Mouse (Mus musculus): ENCODE measurements at regions not wholly inside any gene's neighbourhood (a gene's known extent, or its start where the extent isn't known, plus 50 kb on each side); places are given as distances from the start of the nearest gene placed in this dataset.
A peak's percentile ranks its signal among the peaks of the same experiment; 100 is the strongest.

DNA sequence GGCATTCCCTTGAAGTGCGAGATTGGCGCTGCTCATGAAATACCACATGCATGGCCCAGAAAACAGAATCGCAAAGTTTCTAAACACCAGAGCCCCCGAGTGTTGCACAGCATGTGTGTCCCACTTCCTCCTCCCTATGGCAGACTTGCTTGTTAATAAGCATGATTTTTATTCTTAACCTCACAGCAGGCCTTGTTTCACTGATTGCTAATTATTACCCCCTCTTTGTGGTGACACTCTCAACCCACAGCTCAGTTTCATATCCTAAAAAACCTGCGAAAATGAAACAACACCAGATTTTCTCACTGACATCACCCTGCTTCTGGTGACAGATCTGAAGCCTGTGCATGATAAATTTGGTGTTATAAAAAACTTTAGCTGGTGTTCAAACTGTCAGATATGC, 1319.3 kb upstream of the Gm7489 start:
- Histone ChIP-seq H3K9me3 (ENCODE audit: low read length) (no peaks in the 10 kb centered on the region), H3K4me1 (ENCODE audit: insufficient read depth) (no peaks in the 10 kb centered on the region), H3K9ac (no peak overlapping the region), H3K27me3 (ENCODE audit: insufficient read depth, low read length) (no peaks in the 10 kb centered on the region), H3K27ac (ENCODE audit: low read depth, low read length) (no peak overlapping the region), H3K4me2 (ENCODE audit: low read depth) (no peak overlapping the region), H3K36me3 (ENCODE audit: insufficient read depth) (no peaks in the 10 kb centered on the region), H3K4me3 (ENCODE audit: low read depth, low read length) (no peak overlapping the region)
- no peak for TF ChIP-seq CTCF (IDR thresholded peaks at IDR 0.05; ENCODE audit: low read depth)
- peak; percentile 94 for ATAC-seq
- WGBS = 43% methylated on average over 5 of the region's 5 CpGs
- DNase-seq = peak; percentile 69

DNA sequence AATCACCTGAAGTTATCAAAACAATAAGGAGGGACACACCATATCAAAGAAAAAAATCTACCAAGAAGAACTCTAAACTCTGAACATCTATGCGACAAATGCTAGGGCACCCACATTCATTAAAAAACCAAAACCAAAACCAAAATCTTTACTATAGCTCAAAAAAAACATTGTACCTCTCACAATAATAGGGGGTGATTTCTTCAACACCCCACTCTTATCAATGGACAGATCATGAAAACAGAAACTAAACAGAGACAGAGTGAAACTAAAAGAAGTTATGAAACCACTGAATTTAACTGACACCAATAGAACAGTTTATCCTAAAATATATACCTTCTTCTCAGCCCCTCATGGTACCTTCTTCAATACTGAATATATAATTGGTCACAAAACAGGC, 1314.5 kb upstream of the Gm7489 start:
- Histone ChIP-seq H3K9ac (no peak overlapping the region), H3K9me3 (ENCODE audit: low read length) (no peaks in the 10 kb centered on the region), H3K36me3 (ENCODE audit: insufficient read depth) (no peaks in the 10 kb centered on the region), H3K27ac (ENCODE audit: low read depth, low read length) (no peak overlapping the region), H3K4me3 (ENCODE audit: low read depth, low read length) (no peak overlapping the region), H3K4me1 (ENCODE audit: insufficient read depth) (no peaks in the 10 kb centered on the region), H3K27me3 (ENCODE audit: insufficient read depth, low read length) (no peaks in the 10 kb centered on the region), H3K4me2 (ENCODE audit: low read depth) (no peak overlapping the region)
- TF ChIP-seq CTCF (IDR thresholded peaks at IDR 0.05; ENCODE audit: low read depth) = no peak
- 96% methylated on average over 1 of the region's 1 CpGs for WGBS
- DNase-seq = no peak
- ATAC-seq = no peak

DNA sequence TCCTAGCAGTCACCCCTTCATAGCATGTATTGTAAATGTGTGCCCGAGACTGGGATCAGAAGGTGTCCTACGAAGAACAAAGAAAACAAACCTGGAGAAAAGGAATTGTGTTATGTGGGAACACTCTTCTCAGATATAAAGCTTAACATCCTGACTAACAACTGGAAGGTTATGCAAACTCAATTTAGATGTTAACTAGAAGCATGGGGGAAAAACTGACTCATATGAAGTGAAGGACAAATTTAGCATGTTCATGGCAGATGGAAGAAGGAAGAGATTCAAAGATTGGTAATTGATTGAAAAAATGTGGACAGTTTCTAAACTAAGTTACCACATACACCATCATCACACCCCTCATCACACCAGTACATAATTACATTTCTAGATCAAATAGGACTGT, 1307.1 kb upstream of the Gm7489 start:
- TF ChIP-seq CTCF (IDR thresholded peaks at IDR 0.05; ENCODE audit: low read depth) = no peak
- no peaks in the 10 kb centered on the region for H3K4me1 ChIP-seq (ENCODE audit: insufficient read depth)
- no peak overlapping the region for H3K27ac ChIP-seq (ENCODE audit: low read depth, low read length)
- DNase-seq (no peak), ATAC-seq (no peak)
- H3K9ac ChIP-seq = no peak overlapping the region
- H3K27me3 ChIP-seq (ENCODE audit: insufficient read depth, low read length) = no peaks in the 10 kb centered on the region
- WGBS = 92% methylated on average over 2 of the region's 2 CpGs
- no peaks in the 10 kb centered on the region for H3K9me3 ChIP-seq (ENCODE audit: low read length)
- H3K36me3 ChIP-seq (ENCODE audit: insufficient read depth) = no peaks in the 10 kb centered on the region
- H3K4me2 ChIP-seq (ENCODE audit: low read depth) = no peak overlapping the region
- H3K4me3 ChIP-seq (ENCODE audit: low read depth, low read length) = no peak overlapping the region

DNA sequence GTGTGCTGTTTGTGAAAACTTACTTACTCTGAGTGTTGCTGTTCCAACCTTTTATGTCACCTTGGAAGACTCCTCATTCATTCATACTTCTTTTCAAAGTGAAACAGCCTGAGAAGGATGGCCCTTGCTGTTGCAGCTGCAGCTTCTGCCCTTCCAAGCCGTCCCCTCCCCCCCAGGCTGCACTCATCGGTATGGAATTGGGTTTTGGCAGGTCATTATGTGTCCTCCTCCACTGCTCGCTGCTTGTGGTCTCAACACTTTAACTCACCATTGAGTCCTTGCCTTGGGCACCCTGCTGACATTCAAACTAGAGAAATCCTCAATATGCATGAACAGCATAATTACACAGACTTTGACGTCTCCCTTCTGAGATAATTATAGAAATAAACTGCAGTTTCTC, 1295.3 kb upstream of the Gm7489 start:
- Histone ChIP-seq H3K4me2 (ENCODE audit: low read depth) (no peak overlapping the region), H3K4me1 (ENCODE audit: insufficient read depth) (no peaks in the 10 kb centered on the region), H3K9ac (no peak overlapping the region), H3K27me3 (ENCODE audit: insufficient read depth, low read length) (no peaks in the 10 kb centered on the region), H3K9me3 (ENCODE audit: low read length) (no peaks in the 10 kb centered on the region), H3K36me3 (ENCODE audit: insufficient read depth) (no peaks in the 10 kb centered on the region), H3K4me3 (ENCODE audit: low read depth, low read length) (no peak overlapping the region), H3K27ac (ENCODE audit: low read depth, low read length) (no peak overlapping the region)
- TF ChIP-seq CTCF (IDR thresholded peaks at IDR 0.05; ENCODE audit: low read depth) = no peak
- WGBS = 33% methylated on average over 4 of the region's 4 CpGs
- no peak for DNase-seq
- ATAC-seq = no peak

DNA sequence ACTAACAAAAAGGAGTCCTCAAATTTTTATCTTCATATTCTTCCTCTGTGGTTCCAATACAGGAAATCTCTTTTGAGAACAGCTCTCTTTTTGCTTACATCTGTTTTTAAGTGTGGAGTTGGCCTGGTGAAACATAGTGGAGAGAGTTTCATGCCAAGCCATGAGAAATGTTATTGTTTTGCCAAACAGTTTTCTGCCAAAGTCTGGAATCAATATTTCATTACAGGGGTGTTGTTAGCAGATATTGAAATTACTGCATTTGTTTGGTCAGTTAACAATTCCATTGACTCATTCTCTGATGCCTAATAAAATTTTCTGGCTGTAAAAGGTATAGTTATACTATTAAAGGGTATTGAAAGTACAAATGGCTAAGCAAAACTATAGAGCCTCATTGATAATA, 1285.2 kb upstream of the Gm7489 start:
- no peaks in the 10 kb centered on the region for H3K4me1 ChIP-seq (ENCODE audit: insufficient read depth)
- H3K9me3 ChIP-seq (ENCODE audit: low read length) = no peaks in the 10 kb centered on the region
- H3K4me2 ChIP-seq (ENCODE audit: low read depth) = no peak overlapping the region
- no peak for TF ChIP-seq CTCF (IDR thresholded peaks at IDR 0.05; ENCODE audit: low read depth)
- no peaks in the 10 kb centered on the region for H3K27me3 ChIP-seq (ENCODE audit: insufficient read depth, low read length)
- H3K9ac ChIP-seq = no peak overlapping the region
- DNase-seq (no peak), ATAC-seq (no peak)
- H3K36me3 ChIP-seq (ENCODE audit: insufficient read depth) = no peaks in the 10 kb centered on the region
- no peak overlapping the region for H3K4me3 ChIP-seq (ENCODE audit: low read depth, low read length)
- no peak overlapping the region for H3K27ac ChIP-seq (ENCODE audit: low read depth, low read length)

DNA sequence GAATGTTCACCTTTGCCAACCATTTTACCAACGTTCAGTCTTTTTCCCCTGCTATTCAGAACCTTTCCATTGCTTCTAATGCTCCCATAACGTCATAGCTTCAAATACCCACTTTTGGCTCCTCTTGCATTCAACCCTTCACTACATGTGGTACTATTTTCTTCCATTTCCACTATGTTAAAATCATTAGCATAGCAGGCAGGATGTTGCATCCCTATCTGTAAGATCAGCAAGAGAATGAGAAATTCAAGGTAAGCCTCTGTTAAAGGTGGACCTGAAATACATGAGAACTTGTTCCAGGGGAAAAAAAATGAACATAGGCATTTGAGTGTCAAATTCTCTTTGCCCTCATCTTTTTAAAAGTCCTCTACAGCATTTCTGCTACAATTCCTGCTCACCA, 1284.7 kb upstream of the Gm7489 start:
- TF ChIP-seq CTCF (IDR thresholded peaks at IDR 0.05; ENCODE audit: low read depth) = no peak
- Histone ChIP-seq H3K4me3 (ENCODE audit: low read depth, low read length) (no peak overlapping the region), H3K4me1 (ENCODE audit: insufficient read depth) (no peaks in the 10 kb centered on the region), H3K27ac (ENCODE audit: low read depth, low read length) (no peak overlapping the region), H3K36me3 (ENCODE audit: insufficient read depth) (no peaks in the 10 kb centered on the region), H3K27me3 (ENCODE audit: insufficient read depth, low read length) (no peaks in the 10 kb centered on the region), H3K4me2 (ENCODE audit: low read depth) (no peak overlapping the region), H3K9ac (no peak overlapping the region), H3K9me3 (ENCODE audit: low read length) (no peaks in the 10 kb centered on the region)
- 49% methylated on average over 2 of the region's 2 CpGs for WGBS
- DNase-seq (no peak), ATAC-seq (no peak)

DNA sequence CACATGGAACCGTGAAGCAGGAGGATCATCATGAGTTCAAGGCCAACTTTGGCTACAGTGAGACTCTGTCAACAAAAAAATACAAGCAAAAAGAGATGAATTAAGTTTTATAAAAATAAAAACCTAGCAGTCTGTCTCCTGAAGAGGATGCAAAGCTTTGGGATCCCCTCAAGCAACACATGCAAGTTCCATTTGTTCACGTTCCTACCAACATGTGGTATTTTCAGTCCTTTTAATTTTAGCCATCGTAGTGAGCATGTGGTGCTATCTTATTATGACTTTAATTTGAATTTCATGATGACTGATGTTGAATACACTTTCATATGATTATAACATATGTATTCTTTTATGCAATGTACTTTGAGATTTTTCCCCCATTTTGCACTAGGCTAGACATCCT, 1244.9 kb upstream of the Gm7489 start:
- DNase-seq (peak; percentile 35), ATAC-seq (peak; percentile 86)
- 63% methylated on average over 3 of the region's 3 CpGs for WGBS
- Histone ChIP-seq H3K27ac (ENCODE audit: low read depth, low read length) (no peak overlapping the region), H3K27me3 (ENCODE audit: insufficient read depth, low read length) (no peaks in the 10 kb centered on the region), H3K36me3 (ENCODE audit: insufficient read depth) (no peaks in the 10 kb centered on the region), H3K4me1 (ENCODE audit: insufficient read depth) (no peaks in the 10 kb centered on the region), H3K4me2 (ENCODE audit: low read depth) (no peak overlapping the region), H3K4me3 (ENCODE audit: low read depth, low read length) (no peak overlapping the region), H3K9me3 (ENCODE audit: low read length) (no peaks in the 10 kb centered on the region), H3K9ac (no peak overlapping the region)
- no peak for TF ChIP-seq CTCF (IDR thresholded peaks at IDR 0.05; ENCODE audit: low read depth)

DNA sequence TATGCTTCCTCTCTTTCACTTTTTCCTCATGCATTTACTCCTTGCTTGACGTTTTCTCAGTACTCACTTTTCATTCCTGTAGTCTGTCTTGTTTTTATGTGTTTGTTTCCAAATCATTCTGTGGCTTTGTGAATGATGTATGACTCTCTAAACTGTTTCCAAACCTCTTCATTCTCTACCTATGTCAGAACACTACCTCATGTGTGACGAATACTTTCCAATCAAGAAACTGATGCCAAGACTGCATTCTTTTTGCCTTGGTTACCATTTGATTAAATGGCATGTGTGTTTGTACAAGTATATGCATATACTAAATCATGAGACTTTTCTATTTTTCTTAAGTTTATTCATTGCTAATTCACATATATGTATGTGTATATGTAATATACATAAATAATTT, 1238.7 kb upstream of the Gm7489 start:
- DNase-seq (no peak), ATAC-seq (no peak)
- no peak overlapping the region for H3K4me2 ChIP-seq (ENCODE audit: low read depth)
- no peak overlapping the region for H3K4me3 ChIP-seq (ENCODE audit: low read depth, low read length)
- no peaks in the 10 kb centered on the region for H3K36me3 ChIP-seq (ENCODE audit: insufficient read depth)
- no peak for TF ChIP-seq CTCF (IDR thresholded peaks at IDR 0.05; ENCODE audit: low read depth)
- H3K9ac ChIP-seq = no peak overlapping the region
- H3K27ac ChIP-seq (ENCODE audit: low read depth, low read length) = no peak overlapping the region
- no peaks in the 10 kb centered on the region for H3K27me3 ChIP-seq (ENCODE audit: insufficient read depth, low read length)
- H3K4me1 ChIP-seq (ENCODE audit: insufficient read depth) = no peaks in the 10 kb centered on the region
- no peaks in the 10 kb centered on the region for H3K9me3 ChIP-seq (ENCODE audit: low read length)
- WGBS = 76% methylated on average over 2 of the region's 2 CpGs
